Mouse (Mus musculus) G1E (cell line): ENCODE measurements around the gene AU021092. TPM values are rescaled to one million over a fixed set of nuclear protein-coding genes. Genes with fewer than 3 reads are reported as not detected.

Experiments used
- ATAC-seq: 2 replicates; pipeline ENCODE4 v1.8.0; 2016; ENCODE audit warnings: mild to moderate bottlenecking; ENCODE audit not compliant: insufficient number of reproducible peaks, poor library complexity, low FRiP score, severe bottlenecking; ENCODE audit errors: extremely low read depth
- DNase-seq: peaks from one replicate; pipeline ENCODE4 v3.0.0; 2012; ENCODE audit warnings: low spot score
- H3K27me3 ChIP-seq: 2 replicates; pipeline ENCODE4 v1.6.1; 2012; ENCODE audit warnings: mild to moderate bottlenecking, low read length, inconsistent platforms; ENCODE audit not compliant: insufficient read depth
- H3K36me3 ChIP-seq: replicated peaks from 2 replicates; pipeline ENCODE3; 2012; ENCODE audit warnings: mild to moderate bottlenecking, inconsistent platforms
- H3K4me1 ChIP-seq: 2 replicates; pipeline ENCODE4 v1.6.1; 2012; ENCODE audit warnings: low read depth, low read length, inconsistent platforms, mixed read lengths; ENCODE audit not compliant: insufficient read depth
- H3K4me3 ChIP-seq: 2 replicates; pipeline ENCODE4 v1.5.1; 2012; ENCODE audit warnings: low read depth, mild to moderate bottlenecking, inconsistent platforms, low read length, moderate library complexity, mixed read lengths
- H3K9me3 ChIP-seq: replicated peaks from 2 replicates; pipeline ENCODE4 v1.6.1; 2012; ENCODE audit warnings: inconsistent platforms
- CTCF ChIP-seq: IDR thresholded peaks from 2 replicates; pipeline ENCODE4 v1.5.1; 2012; ENCODE audit warnings: low read depth, low read length, inconsistent platforms, mixed read lengths
- GATA1 ChIP-seq: IDR thresholded peaks from 2 replicates; pipeline ENCODE4 v1.6.1; 2012; ENCODE audit warnings: borderline replicate concordance, low read length, inconsistent platforms, mixed read lengths
- GATA2 ChIP-seq: IDR thresholded peaks from 2 replicates; pipeline ENCODE4 v1.6.1; 2012; ENCODE audit warnings: low read depth, low read length, inconsistent platforms, borderline replicate concordance
- POLR2AphosphoS5 ChIP-seq: IDR thresholded peaks from 2 replicates; pipeline ENCODE4 v1.6.1; 2012; ENCODE audit warnings: low read depth, low read length, inconsistent platforms; ENCODE audit not compliant: insufficient replicate concordance
- TAL1 ChIP-seq: conservative IDR thresholded peaks from 2 replicates; pipeline ENCODE4 v1.6.1; 2012; ENCODE audit warnings: low read depth, low read length, inconsistent platforms, mixed read lengths
- polyA plus RNA-seq: library from polyadenylated mRNA; stranded (reverse); fragments of >175 nt; gene quantifications from 2 replicates; pipeline ENCODE4 v1.2.3, GENCODE M21; 2012
- total RNA-seq, 2 experiments: library from RNA; stranded (forward) in 1 of 2; stranded (reverse) in 1 of 2; fragments of 200-1000 nt in 1 of 2; fragments of >200 nt in 1 of 2; fragmentation: Nextera tagmentation in 1 of 2; gene quantifications; 2 replicates each; pipeline ENCODE4 v1.2.3; 2014 to 2017

AU021092 gene
- total RNA-seq (2014; fragmentation: Nextera tagmentation) = not detected in 2 replicates
- total RNA-seq (2017) = not detected in 2 replicates
- polyA plus RNA-seq = not detected in 2 replicates

DNA sequence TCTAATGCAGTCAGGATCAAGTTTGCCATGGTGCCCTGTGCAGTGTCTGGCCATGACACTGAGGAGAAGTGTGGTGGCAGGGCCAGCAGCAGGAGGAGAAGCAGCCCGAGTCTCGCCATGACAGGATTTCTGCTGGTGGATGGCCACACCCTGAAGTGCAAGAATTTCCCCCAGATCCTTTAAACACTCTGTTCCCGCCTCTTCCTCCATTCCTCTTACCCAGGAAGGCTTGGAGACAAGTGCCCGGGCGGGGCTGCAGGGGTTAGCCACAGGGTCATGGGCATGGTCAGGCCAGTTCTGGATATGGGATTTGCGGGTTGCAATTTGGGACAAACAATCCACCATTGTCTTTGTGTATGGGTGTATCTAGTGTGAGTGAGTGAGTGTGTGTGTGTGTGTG, at the start of gene AU021092:
TSS of gene AU021092 (minus strand) at position 160 of the 400 bp plus-strand sequence.
- Histone ChIP-seq H3K36me3 (no peaks in the 10 kb centered on the region), H3K4me1 (no peaks in the 10 kb centered on the region), H3K27me3 (peaks cover 16% of the 10 kb centered on the region), H3K9me3 (no peaks in the 10 kb centered on the region), H3K4me3 (no peak within 1 kb of the TSS)
- no peak for TF ChIP-seq POLR2AphosphoS5
- DNase-seq (no peak), ATAC-seq (no peak)

DNA sequence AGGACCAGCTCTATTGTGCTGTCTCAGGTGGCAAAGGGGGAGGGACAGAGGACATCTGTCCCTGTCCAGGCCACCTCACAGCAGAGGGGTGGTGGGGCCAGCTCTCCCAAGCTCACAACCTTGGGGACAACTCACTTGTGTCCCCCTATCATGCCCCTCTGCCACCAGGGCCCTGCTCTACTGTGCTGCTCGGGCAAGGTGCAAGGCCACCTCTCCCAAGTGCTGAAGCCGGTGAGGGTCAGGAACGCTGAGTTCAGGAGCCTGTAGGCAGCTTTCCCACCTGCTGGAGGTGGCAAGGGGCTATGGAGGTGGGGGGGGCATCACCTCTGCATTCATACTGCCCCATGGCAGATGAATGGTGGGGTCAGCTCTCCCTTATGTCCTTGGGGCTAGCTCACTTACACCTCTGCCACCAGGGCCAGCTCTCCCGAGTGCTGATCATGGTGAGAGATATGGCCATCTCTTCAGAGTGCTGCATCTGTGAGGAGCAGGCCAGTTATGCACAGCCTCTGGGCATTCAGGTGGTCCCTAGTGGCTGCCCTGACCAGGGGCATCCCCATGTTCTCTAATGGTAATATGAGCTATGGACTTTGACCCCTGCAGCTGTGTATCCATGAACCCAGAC, 49.4 kb upstream of the AU021092 start:
- DNase-seq (no peak), ATAC-seq (no peak)
- Histone ChIP-seq H3K4me1 (no peaks in the 10 kb centered on the region), H3K9me3 (no peaks in the 10 kb centered on the region), H3K36me3 (no peaks in the 10 kb centered on the region), H3K4me3 (no peak overlapping the region), H3K27me3 (no peaks in the 10 kb centered on the region; the same call in none of the 2 replicates)
- no peak for TF ChIP-seq GATA2

DNA sequence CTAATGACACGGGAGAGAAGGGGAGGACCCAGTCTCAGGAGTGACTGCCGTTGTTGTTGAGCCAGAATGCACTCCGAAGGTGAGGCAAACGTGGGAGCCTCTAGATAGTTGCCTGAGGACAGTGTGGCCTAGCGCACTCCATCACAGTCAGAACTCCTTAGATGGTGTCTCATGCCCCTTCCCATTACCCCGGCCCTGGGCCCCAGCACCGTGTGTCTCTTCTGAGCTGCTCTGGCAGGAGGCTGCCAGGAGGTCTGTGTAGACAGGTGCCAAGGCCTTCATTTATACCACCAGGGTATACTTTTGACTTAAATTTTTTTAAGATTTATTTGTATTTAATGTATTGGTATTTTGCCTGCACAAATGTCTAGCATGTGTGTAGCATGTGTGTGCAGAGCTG, 41.8 kb upstream of the AU021092 start:
- Histone ChIP-seq H3K27me3 (peaks cover 5% of the 10 kb centered on the region; the same call in 1 of the 2 replicates), H3K9me3 (no peaks in the 10 kb centered on the region), H3K4me3 (no peak overlapping the region), H3K36me3 (no peaks in the 10 kb centered on the region), H3K4me1 (no peaks in the 10 kb centered on the region)
- ATAC-seq (no peak), DNase-seq (no peak)
- TF ChIP-seq CTCF (no peak), GATA2 (no peak), POLR2AphosphoS5 (no peak), GATA1 (no peak)

DNA sequence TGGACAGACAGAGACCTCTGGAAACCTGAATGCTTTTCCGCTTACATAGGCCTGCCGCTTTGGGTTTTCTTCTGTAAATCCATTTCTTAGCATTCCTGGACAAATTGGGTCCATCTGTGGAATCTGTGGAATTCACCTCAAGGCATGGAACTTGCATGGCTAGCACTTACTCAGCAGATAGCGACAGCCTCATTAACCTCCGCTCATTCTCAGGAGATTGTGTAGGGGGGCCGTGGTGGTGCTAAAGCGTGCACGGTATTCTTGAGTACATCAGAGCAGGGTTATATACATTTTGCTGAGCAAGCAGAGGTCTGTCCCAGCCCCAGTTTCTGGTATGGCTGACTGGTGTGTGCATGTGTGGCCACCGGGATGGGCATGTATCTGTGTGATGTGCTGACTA, 41.1 kb upstream of the AU021092 start:
- DNase-seq (no peak), ATAC-seq (no peak)
- TF ChIP-seq CTCF (no peak), POLR2AphosphoS5 (no peak), GATA1 (no peak), TAL1 (no peak), GATA2 (no peak)
- Histone ChIP-seq H3K36me3 (no peaks in the 10 kb centered on the region), H3K27me3 (peaks cover 5% of the 10 kb centered on the region; the same call in 1 of the 2 replicates), H3K9me3 (no peaks in the 10 kb centered on the region), H3K4me3 (no peak overlapping the region), H3K4me1 (no peaks in the 10 kb centered on the region)

DNA sequence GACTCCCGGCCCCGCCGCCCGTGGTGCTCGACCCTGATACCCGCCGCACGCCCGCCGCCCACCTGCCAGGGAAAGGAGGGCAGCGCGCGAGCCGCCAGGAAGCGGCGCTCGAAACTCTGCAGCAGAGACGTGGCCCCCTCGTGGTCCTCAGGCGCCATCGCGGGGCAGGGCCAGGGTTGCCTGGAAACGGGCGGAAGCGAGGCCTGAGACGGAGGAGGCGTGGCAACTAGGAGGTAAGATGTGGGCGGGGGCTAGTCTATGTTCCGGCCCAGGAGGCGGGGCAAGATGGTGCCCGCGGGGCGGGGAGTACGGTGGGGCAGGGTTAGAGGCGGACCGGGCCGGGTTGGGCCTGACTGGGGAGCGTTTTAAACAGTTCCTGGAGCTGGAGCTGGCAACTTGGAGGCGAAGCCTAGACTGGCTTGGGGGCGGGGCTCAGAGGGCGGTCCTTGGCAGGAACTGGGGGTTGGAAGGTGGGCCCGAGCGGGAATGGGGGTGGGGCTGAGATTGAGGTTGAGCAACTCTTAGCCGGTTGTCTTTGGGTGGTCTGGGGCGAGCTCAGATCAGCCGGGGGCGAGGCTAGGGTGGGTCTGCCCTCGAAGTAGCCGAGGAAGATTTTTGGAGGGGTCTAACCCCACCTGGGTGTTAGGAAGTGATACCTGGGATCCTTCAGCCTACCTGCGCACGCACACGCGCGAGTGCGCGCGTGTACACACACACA, 33.8 kb upstream of the AU021092 start, which contains the start of gene Eef2kmt:
TSS of gene Eef2kmt (minus strand) at position 205 of the 718 bp plus-strand sequence.
- Histone ChIP-seq H3K9me3 (no peaks in the 10 kb centered on the region), H3K27me3 (peaks cover 3% of the 10 kb centered on the region), H3K36me3 (peaks cover 32% of the 10 kb centered on the region), H3K4me3 (peak within 1 kb of the TSS; percentile 73), H3K4me1 (peaks cover 32% of the 10 kb centered on the region)
- TF ChIP-seq CTCF (no peak), GATA1 (no peak), TAL1 (no peak), GATA2 (no peak)
- DNase-seq (peak; percentile 96), ATAC-seq (peak; percentile 93)

DNA sequence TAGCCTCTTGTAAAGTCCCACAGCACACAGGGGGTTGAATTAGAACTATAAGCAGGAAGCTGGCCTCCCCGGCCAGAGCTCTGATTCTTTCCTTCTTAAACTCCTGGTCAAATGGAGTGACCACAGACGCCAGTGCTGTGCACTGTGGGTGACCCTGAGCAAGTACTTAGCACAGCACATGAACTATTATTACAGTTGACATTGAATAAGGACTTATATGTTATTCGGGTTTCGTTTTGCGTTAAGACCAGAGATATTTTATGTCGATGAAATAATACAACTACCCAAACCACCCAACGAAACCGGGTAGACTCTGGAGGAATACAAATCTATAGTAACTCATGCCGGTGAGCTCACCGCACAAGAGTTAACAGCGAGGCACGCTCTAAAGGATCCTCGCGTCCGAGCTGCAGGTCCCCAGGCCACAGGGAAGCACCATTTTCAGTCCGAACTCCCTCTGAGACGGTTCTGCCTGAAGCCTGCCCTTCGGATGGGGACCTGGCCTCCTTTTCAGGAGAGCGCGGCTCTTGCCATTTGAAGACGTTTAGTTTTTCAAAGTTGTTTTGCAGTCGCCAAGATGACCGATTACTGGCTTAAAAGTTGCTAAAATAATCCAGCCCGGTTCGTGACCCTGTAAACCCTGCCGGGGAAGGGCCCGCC, 33.1 kb upstream of the AU021092 start:
- ATAC-seq = no peak
- no peak for DNase-seq
- H3K27me3 ChIP-seq = peaks cover 3% of the 10 kb centered on the region
- H3K4me1 ChIP-seq = peaks cover 36% of the 10 kb centered on the region
- peaks cover 39% of the 10 kb centered on the region for H3K36me3 ChIP-seq
- H3K4me3 ChIP-seq = peak overlapping the region; percentile 73
- no peak for TF ChIP-seq TAL1
- no peak for TF ChIP-seq GATA1
- no peak for TF ChIP-seq CTCF
- no peaks in the 10 kb centered on the region for H3K9me3 ChIP-seq
